9 mouse cellular contexts compared by ENCODE assay signal in genomic region chr17:32388370-32389100, GRCm38 (mm10). TPM values are rescaled to one million over a fixed set of nuclear protein-coding genes. Genes with fewer than 3 reads are reported as not detected.
A peak's percentile ranks its signal among the peaks of the same experiment; 100 is the strongest.
DNase-seq lines count a peak whose midpoint lies in the region; ATAC-seq and TF ChIP-seq lines count a peak whose summit lies in the region.
"Had no signal": no experiment of that assay in that cellular context is flagged by ENCODE, and none has a peak within 500 bp of the region (broad histone marks: within the 10 kb centered on the region; RNA-seq: fewer than 3 reads in every experiment).

No protein-coding gene starts in this region.

- H3K36me3 ChIP-seq in heart, embryonic 11.5 days (ENCODE audit: control insufficient read depth, insufficient read depth, low read length) = no peaks in the 10 kb centered on the region
- peaks cover 21% of the 10 kb centered on the region for H3K36me3 ChIP-seq in embryonic facial prominence, embryonic 13.5 days
- H3K36me3 ChIP-seq in hindbrain, postnatal 0 days (ENCODE audit: insufficient read depth, low read length) = peaks cover 3% of the 10 kb centered on the region
- peaks cover 14% of the 10 kb centered on the region; the same call in 1 of the 2 replicates for H3K36me3 ChIP-seq in liver, embryonic 12.5 days
- H3K36me3 ChIP-seq in myocyte (ENCODE audit: control insufficient read depth, insufficient read depth) = no peaks in the 10 kb centered on the region

- H3K79me2 ChIP-seq in myocyte (ENCODE audit: control insufficient read depth, insufficient read depth) = no peaks in the 10 kb centered on the region

- H3K27ac ChIP-seq in heart, embryonic 11.5 days (ENCODE audit: low read depth, low read length) = peak overlapping the region; percentile 79; the same call in 1 of the 2 replicates
- H3K27ac ChIP-seq in embryonic facial prominence, embryonic 13.5 days = peak overlapping the region; percentile 33; the same call in 1 of the 2 replicates
- H3K27ac ChIP-seq in hindbrain, postnatal 0 days = peak overlapping the region; percentile 73; the same call in 1 of the 2 replicates
- peak overlapping the region; percentile 84 for H3K27ac ChIP-seq in liver, embryonic 12.5 days

- H3ac ChIP-seq in myocyte (ENCODE audit: control insufficient read depth, insufficient read length) = peak overlapping the region; percentile 58

- H3K4me3 ChIP-seq in heart, embryonic 11.5 days (ENCODE audit: low read depth, low read length) = peak overlapping the region; percentile 72
- H3K4me3 ChIP-seq in embryonic facial prominence, embryonic 13.5 days = peak overlapping the region; percentile 73
- H3K4me3 ChIP-seq in hindbrain, postnatal 0 days (ENCODE audit: low read length) = peak overlapping the region; percentile 76
- peak overlapping the region; percentile 78 for H3K4me3 ChIP-seq in liver, embryonic 12.5 days
- H3K4me3 ChIP-seq in myocyte = peak overlapping the region; percentile 31

- no peaks in the 10 kb centered on the region for H3K9me3 ChIP-seq in heart, embryonic 11.5 days (replicated peaks; ENCODE audit: control insufficient read depth, low read length)
- H3K9me3 ChIP-seq in embryonic facial prominence, embryonic 13.5 days = no peaks in the 10 kb centered on the region
- no peaks in the 10 kb centered on the region for H3K9me3 ChIP-seq in hindbrain, postnatal 0 days (ENCODE audit: low read length)
- no peaks in the 10 kb centered on the region for H3K9me3 ChIP-seq in liver, embryonic 12.5 days (replicated peaks)

- peak overlapping the region; percentile 97 for H3K4me2 ChIP-seq in heart, embryonic 11.5 days
- peak overlapping the region; percentile 99 for H3K4me2 ChIP-seq in embryonic facial prominence, embryonic 13.5 days
- H3K4me2 ChIP-seq in hindbrain, postnatal 0 days (ENCODE audit: low read depth, low read length) = peak overlapping the region; percentile 91
- H3K4me2 ChIP-seq in liver, embryonic 12.5 days = peak overlapping the region; percentile 100
- H3K4me2 ChIP-seq in myocyte (ENCODE audit: low read depth) = peak overlapping the region; percentile 78

- peak overlapping the region; percentile 82 for H3K9ac ChIP-seq in heart, embryonic 11.5 days (ENCODE audit: low read depth, low read length)
- peak overlapping the region; percentile 85 for H3K9ac ChIP-seq in embryonic facial prominence, embryonic 13.5 days
- H3K9ac ChIP-seq in hindbrain, postnatal 0 days (replicated peaks; ENCODE audit: low read length) = peak overlapping the region; percentile 86
- peak overlapping the region; percentile 79 for H3K9ac ChIP-seq in liver, embryonic 12.5 days

- TF ChIP-seq CTCF in hindbrain, postnatal 0 days (IDR thresholded peaks at IDR 0.05; ENCODE audit: low read depth) = no peak

- H3K4me1 ChIP-seq in heart, embryonic 11.5 days (ENCODE audit: control insufficient read depth, insufficient read depth, low read length) = peaks cover 13% of the 10 kb centered on the region
- peaks cover 13% of the 10 kb centered on the region for H3K4me1 ChIP-seq in embryonic facial prominence, embryonic 13.5 days
- no peaks in the 10 kb centered on the region for H3K4me1 ChIP-seq in hindbrain, postnatal 0 days (ENCODE audit: insufficient read depth, low read length)
- peaks cover 31% of the 10 kb centered on the region for H3K4me1 ChIP-seq in liver, embryonic 12.5 days

- 2% methylated on average over 34 of the region's 39 CpGs for WGBS in heart, embryonic 11.5 days (ENCODE audit: insufficient replicate concordance)
- WGBS in embryonic facial prominence, embryonic 13.5 days = under 1% methylated on average over 30 of the region's 39 CpGs
- 3% methylated on average over 32 of the region's 39 CpGs for WGBS in hindbrain, postnatal 0 days
- 3% methylated on average over 34 of the region's 39 CpGs for WGBS in liver, embryonic 12.5 days (ENCODE audit: insufficient replicate concordance)

- peak; percentile 51 for ATAC-seq in heart, embryonic 11.5 days (replicated peaks; ENCODE audit: insufficient number of reproducible peaks, low FRiP score, low TSS enrichment)
- peak; percentile 62; the same call in 1 of the 2 replicates for ATAC-seq in embryonic facial prominence, embryonic 13.5 days (ENCODE audit: insufficient number of reproducible peaks, insufficient read depth, low FRiP score, low TSS enrichment, low read depth)
- ATAC-seq in hindbrain, postnatal 0 days = peak; percentile 43
- peak; percentile 78 for ATAC-seq in liver, embryonic 12.5 days

- peaks cover 16% of the 10 kb centered on the region for H3K27me3 ChIP-seq in heart, embryonic 11.5 days (ENCODE audit: control insufficient read depth, insufficient read depth, low read length)
- peaks cover 36% of the 10 kb centered on the region for H3K27me3 ChIP-seq in embryonic facial prominence, embryonic 13.5 days
- H3K27me3 ChIP-seq in hindbrain, postnatal 0 days (ENCODE audit: insufficient read depth, low read length) = peaks cover 22% of the 10 kb centered on the region; the same call in 1 of the 2 replicates
- H3K27me3 ChIP-seq in liver, embryonic 12.5 days (replicated peaks) = peaks cover 25% of the 10 kb centered on the region
- peaks cover 21% of the 10 kb centered on the region for H3K27me3 ChIP-seq in myocyte (ENCODE audit: control insufficient read depth, insufficient read depth, insufficient read length)

- no peak for TF ChIP-seq POLR2A in myocyte (IDR thresholded peaks at IDR 0.05; ENCODE audit: insufficient read length, low read depth)

- no peak for DNase-seq in heart, adult 11 months
- DNase-seq in Muller cell, postnatal 12 days (ENCODE audit: inconsistent ontology term) = peak; percentile 26
- DNase-seq in hindbrain, postnatal 0 days (ENCODE audit: low spot score) = peak; percentile 39
- no peak for DNase-seq in ovary, postnatal 14 days (ENCODE audit: low spot score)

TF ChIP-seq in myocyte, 11 proteins besides CTCF, POLR2A, EP300 and RAD21:
- peak in 1 of 3 experiments; percentile 11 for TF ChIP-seq MYOG (IDR thresholded peaks at IDR 0.05; ENCODE audit: control insufficient read depth in 1 of 3, insufficient read depth in 1 of 3, insufficient read length in 2 of 3, low read depth in 2 of 3)
- no peak for TF ChIP-seq E2F4 (IDR thresholded peaks at IDR 0.05; ENCODE audit: insufficient read depth)

RNA-seq across cellular contexts. Expression of gene Wiz, which starts 0.7 kb away (rescaled TPM):
- 16.2 and 17.6 TPM in 2 replicates for polyA plus RNA-seq in heart, embryonic 11.5 days (2014; fragmentation: Nextera tagmentation; extraction: Ambion mirVana)
- polyA plus RNA-seq in embryonic facial prominence, embryonic 13.5 days (2015; fragmentation: Nextera tagmentation; extraction: Ambion mirVana) = 25.3 and 28.7 TPM in 2 replicates
- total RNA-seq in hindbrain, postnatal 0 days (2014; rRNA removed) = 50.4 and 56.8 TPM in 2 replicates
- polyA plus RNA-seq in hindbrain, postnatal 0 days (2015; fragmentation: Nextera tagmentation; extraction: Ambion mirVana) = 24.2 and 28.4 TPM in 2 replicates
- 13.3 and 14.8 TPM in 2 replicates for polyA plus RNA-seq in liver, embryonic 12.5 days (2016; fragmentation: Nextera tagmentation; extraction: Ambion mirVana)
- polyA plus RNA-seq in myocyte (2012; fragmentation: generic; extraction: Trizol) = 21.0 TPM

RNA-seq across cellular contexts. Expression of gene Rasal3, which starts 14.8 kb away (rescaled TPM):
- polyA plus RNA-seq in heart, embryonic 11.5 days (2014; fragmentation: Nextera tagmentation; extraction: Ambion mirVana) = 0.94 and 1.3 TPM in 2 replicates
- 1.2 and 1.5 TPM in 2 replicates for polyA plus RNA-seq in embryonic facial prominence, embryonic 13.5 days (2015; fragmentation: Nextera tagmentation; extraction: Ambion mirVana)
- total RNA-seq in hindbrain, postnatal 0 days (2014; rRNA removed) = 1.2 and 2.8 TPM in 2 replicates
- polyA plus RNA-seq in hindbrain, postnatal 0 days (2015; fragmentation: Nextera tagmentation; extraction: Ambion mirVana) = 0.61 and 1.2 TPM in 2 replicates
- polyA plus RNA-seq in liver, embryonic 12.5 days (2016; fragmentation: Nextera tagmentation; extraction: Ambion mirVana) = 7.2 and 8.1 TPM in 2 replicates
- polyA plus RNA-seq in myocyte (2012; fragmentation: generic; extraction: Trizol) = not detected

RNA-seq across cellular contexts. Expression of gene Pglyrp2, which starts 35.4 kb away (rescaled TPM):
- polyA plus RNA-seq in heart, embryonic 11.5 days (2014; fragmentation: Nextera tagmentation; extraction: Ambion mirVana) = 0.34 TPM in 1 of 2 replicates, not detected in the other
- 0.08 and 0.15 TPM in 2 replicates for polyA plus RNA-seq in embryonic facial prominence, embryonic 13.5 days (2015; fragmentation: Nextera tagmentation; extraction: Ambion mirVana)
- not detected in 2 replicates for total RNA-seq in hindbrain, postnatal 0 days (2014; rRNA removed)
- polyA plus RNA-seq in hindbrain, postnatal 0 days (2015; fragmentation: Nextera tagmentation; extraction: Ambion mirVana) = not detected in 2 replicates
- polyA plus RNA-seq in liver, embryonic 12.5 days (2016; fragmentation: Nextera tagmentation; extraction: Ambion mirVana) = 1.6 and 1.8 TPM in 2 replicates
- not detected for polyA plus RNA-seq in myocyte (2012; fragmentation: generic; extraction: Trizol)
- total RNA-seq: left cerebral cortex, postnatal 25 days had no signal

RNA-seq across cellular contexts. Expression of gene Akap8l, which starts 38.1 kb away (rescaled TPM):
- polyA plus RNA-seq in heart, embryonic 11.5 days (2014; fragmentation: Nextera tagmentation; extraction: Ambion mirVana) = 59.0 and 63.8 TPM in 2 replicates
- 110 and 113 TPM in 2 replicates for polyA plus RNA-seq in embryonic facial prominence, embryonic 13.5 days (2015; fragmentation: Nextera tagmentation; extraction: Ambion mirVana)
- 73.6 and 76.3 TPM in 2 replicates for total RNA-seq in hindbrain, postnatal 0 days (2014; rRNA removed)
- 95.7 and 103 TPM in 2 replicates for polyA plus RNA-seq in hindbrain, postnatal 0 days (2015; fragmentation: Nextera tagmentation; extraction: Ambion mirVana)
- polyA plus RNA-seq in liver, embryonic 12.5 days (2016; fragmentation: Nextera tagmentation; extraction: Ambion mirVana) = 49.7 and 50.1 TPM in 2 replicates
- polyA plus RNA-seq in myocyte (2012; fragmentation: generic; extraction: Trizol) = 31.7 TPM

Comparison
In these comparisons a context has a peak if more than half of its experiments do, and no peak if none do; other contexts are left out.
1. H3K27ac ChIP-seq: peak in every context shown above with its lines; median percentile 84 in liver, embryonic 12.5 days; 79 in heart, embryonic 11.5 days; 73 in hindbrain, postnatal 0 days; 33 in embryonic facial prominence, embryonic 13.5 days.
2. DNase-seq: peak in Muller cell, postnatal 12 days (single experiment) and hindbrain, postnatal 0 days (single experiment); none in heart, adult 11 months (single experiment) and ovary, postnatal 14 days (single experiment).
3. Peak in every context shown above with its lines, with median percentiles within 50 percentile points of each other: ATAC-seq, H3K4me2 ChIP-seq, H3K4me3 ChIP-seq and H3K9ac ChIP-seq.